Mouse (Mus musculus) cerebellum, adult (tissue): Measurements from ENCODE around the gene Dhh.
"Not testable (repeated sequence)": the region's sequence is repeated elsewhere in the genome, so short reads cannot be mapped to it uniquely, and the experiment has no call there.

Experiments used
- ATAC-seq: cut with Nextera tagmentation; 2 replicates; pipeline ENCODE4 v1.9.2; 2017; ENCODE audit warnings: mild to moderate bottlenecking, moderate library complexity, mixed read lengths; ENCODE audit not compliant: insufficient number of reproducible peaks, low FRiP score, low TSS enrichment

Gene Dhh

DNA sequence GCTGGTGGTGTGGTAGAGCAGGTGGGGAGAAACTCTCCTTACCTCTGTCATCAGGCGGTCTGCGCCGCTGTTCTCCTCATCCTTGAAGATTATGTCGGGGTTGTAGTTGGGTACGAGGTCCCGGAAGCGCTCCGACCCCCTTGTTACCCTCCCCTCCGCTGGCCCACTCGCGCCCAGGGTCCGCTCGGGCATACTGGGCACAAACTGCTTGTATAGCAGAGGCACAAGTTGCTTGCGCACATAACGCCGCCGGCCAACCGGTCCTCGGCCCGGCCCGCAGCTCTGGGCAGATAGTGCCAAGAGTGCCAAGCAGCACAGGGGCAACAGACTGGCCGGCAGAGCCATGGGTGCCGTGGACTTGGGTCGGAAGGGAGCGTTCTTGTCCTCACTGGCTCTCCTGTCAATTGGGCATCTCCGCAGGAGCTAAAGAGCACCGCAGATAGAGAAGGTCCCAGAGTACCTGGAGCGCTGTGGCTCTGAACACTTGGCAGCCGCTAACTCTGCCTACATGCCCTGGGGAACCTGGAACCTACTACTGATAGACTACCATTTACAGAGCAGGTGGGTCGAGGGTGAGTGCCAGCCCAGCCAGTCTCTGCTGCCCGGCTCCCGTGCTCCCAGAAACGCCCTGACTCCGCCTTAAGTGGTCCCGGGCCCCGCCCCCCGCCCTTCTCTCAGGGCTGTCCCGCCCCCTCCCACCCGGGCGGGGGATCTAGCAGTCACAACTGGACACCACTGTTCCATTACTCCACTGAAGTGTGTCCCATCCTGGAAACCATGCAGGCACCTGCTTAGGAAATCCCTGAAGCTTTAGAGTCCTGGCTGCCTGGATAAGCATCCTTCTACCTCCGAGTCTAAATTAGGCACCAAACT lies at the start of gene Dhh:
Gene Dhh (minus strand): TSS at position 613 of the 873 bp plus-strand sequence.
- ATAC-seq = no peak

- no peak for ATAC-seq
Measured at GRCm38 (mm10) chr15:98947884-98948283, 49.5 kb upstream of the Dhh start.

- ATAC-seq = no peak
Measured at GRCm38 (mm10) chr15:98943133-98943532, 44.8 kb upstream of the Dhh start.

GRCm38 (mm10) chr15:98942081-98942480 lies 43.7 kb upstream of the Dhh start:
- ATAC-seq = no peak

- no peak for ATAC-seq
Measured at GRCm38 (mm10) chr15:98941539-98941938, 43.2 kb upstream of the Dhh start.

GRCm38 (mm10) chr15:98940816-98941215 lies 42.5 kb upstream of the Dhh start:
- peak; percentile 36; the same call in 1 of the 2 replicates for ATAC-seq

GRCm38 (mm10) chr15:98934217-98934839 lies 36.0 kb upstream of the Dhh start, which contains the start of gene Tuba1b:
Tuba1b (minus strand) TSS chr15:98934565.
- peak; percentile 82 for ATAC-seq

- ATAC-seq = peak; percentile 57; the same call in 1 of the 2 replicates
Measured at GRCm38 (mm10) chr15:98933833-98934216, 35.5 kb upstream of the Dhh start.

GRCm38 (mm10) chr15:98933004-98933671 lies 34.8 kb upstream of the Dhh start:
- 0 out of 2 replicates have a peak, but pooled peaks have one; percentile 33 for ATAC-seq

- no peak for ATAC-seq
Measured at GRCm38 (mm10) chr15:98930998-98931397, 32.7 kb upstream of the Dhh start.

DNA sequence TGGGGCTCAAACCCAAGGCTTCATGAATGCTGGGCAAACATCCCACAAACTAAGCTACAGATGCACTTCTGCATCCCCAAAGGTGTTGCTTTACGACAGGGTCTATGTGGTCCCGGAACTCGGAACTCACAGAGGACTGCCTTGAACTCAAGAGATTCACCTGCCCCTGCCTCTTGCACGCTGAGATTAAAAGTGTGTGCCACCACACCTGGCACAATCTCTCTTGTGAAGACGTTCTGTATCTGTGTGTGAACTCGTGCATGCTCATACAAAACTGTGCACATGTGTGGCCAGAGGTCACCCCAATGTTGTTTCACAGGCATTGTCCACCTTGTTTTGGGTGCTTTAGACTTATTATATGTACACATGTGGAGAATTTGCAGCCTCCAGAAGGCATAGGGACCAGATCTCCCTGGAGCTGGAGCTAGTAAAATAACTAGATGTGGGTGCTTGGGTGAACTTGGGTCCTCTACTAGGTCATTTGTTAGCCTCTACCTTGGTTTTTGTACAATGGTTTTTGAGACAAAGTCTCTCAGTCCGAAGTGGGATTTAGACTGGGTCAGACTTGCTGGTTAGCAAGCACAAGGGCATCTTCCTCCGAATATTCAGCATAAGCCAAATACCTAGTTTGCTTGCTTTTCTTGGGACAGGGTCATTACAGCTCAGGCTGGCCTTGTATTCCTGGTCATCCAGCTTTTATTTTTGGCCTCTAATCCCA lies 31.8 kb upstream of the Dhh start:
- no peak for ATAC-seq

- peak; percentile 65; the same call in 1 of the 2 replicates for ATAC-seq
Measured at GRCm38 (mm10) chr15:98928598-98929240, 30.4 kb upstream of the Dhh start.

DNA sequence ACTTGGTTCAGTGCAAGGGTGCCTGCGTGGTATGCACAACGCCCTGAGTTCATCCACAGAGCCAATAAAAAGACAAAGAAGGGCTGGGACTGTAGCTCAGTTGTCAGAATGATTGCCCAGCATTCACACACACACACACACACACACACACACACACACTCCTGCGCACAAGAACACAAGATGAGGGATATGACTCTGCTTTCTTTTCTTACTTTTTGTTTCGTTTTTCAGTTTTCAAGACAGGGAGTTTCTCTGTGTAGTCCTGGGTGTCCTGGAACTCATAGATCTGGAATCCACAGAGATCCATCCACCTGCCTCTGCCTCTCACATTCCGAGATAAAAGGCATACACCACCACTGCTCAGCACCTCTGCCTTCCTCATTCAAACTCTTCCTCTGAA lies 29.2 kb upstream of the Dhh start:
- ATAC-seq = no peak

DNA sequence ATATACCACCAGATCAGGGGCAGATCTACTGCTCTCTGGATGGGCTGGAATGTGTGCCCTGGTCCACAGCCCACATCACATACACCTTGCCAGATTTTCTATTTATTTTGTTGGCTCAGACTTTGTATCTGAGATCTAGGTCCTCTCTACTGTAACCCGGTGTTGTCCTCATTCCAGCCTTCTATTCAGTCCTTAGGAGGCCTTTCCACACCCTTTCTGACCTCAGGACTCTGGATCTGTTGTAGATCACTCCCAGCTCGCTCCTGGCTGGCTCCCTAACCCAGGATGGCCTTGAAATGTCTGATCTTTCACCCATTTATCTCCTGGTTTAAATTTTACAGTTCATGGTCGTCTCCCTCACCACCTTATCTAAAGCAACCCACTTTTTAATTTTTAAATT lies 26.3 kb upstream of the Dhh start:
- ATAC-seq = no peak

- no peak for ATAC-seq
Measured at GRCm38 (mm10) chr15:98923031-98923537, 24.7 kb upstream of the Dhh start.

DNA sequence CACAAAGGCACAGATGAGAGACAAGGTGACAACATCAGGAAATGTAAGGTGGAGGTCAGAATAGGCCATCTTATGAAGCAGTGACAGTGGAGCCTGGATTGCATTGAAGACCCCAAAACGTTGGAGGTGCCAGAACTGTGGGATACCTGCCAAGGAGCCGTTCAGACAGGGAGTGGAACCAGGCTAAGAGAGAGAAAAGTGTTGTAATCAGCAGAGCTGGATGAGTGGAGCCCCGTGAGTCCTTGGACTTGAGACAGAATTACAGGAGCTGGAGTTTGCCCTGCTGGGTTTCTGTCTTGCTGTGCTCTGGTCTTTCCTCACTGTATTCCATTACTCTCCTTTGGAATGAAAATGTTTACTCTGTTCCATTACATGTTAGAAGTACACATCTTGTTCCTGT lies 24.2 kb upstream of the Dhh start:
- ATAC-seq = no peak

- ATAC-seq = no peak
Measured at GRCm38 (mm10) chr15:98921510-98921909, 23.2 kb upstream of the Dhh start.

DNA sequence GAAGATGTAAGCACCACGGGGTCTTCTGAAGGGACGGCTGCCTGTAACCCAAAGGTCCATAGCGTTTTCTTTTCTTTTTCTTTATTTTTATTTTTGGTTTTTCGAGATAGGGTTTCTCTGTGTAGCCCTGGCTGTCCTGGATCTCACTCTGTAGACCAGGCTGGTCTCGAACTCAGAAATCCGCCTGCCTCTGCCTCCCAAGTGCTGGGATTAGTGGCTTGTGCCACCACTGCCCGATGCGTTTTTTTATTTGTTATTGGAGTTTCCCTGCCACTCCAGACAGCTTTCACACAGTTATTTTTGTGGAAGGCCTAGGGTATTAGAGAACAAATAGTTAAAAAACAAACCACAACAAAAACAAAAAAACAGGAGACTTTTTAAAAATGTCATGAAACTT lies 20.2 kb upstream of the Dhh start:
- not testable (repeated sequence) for ATAC-seq
